Mouse (Mus musculus) liver, embryonic 12.5 days (tissue): ENCODE measurements at regions not wholly inside any gene's neighbourhood (a gene's known extent, or its start where the extent isn't known, plus 50 kb on each side); places are given as distances from the start of the nearest gene placed in this dataset.
"Not testable (repeated sequence)": the region's sequence is repeated elsewhere in the genome, so short reads cannot be mapped to it uniquely, and the experiment has no call there.

Experiments
- ATAC-seq: fragments of 200-750 bp; cut with Nextera tagmentation; 2 replicates; pipeline ENCODE4 v1.8.0; 2017; ENCODE audit warnings: moderate number of reproducible peaks, mild to moderate bottlenecking, moderate library complexity
- H3K27ac ChIP-seq: fragments of 300-500 bp; sonication (generic); 2 replicates; pipeline ENCODE4 v1.5.1; 2016; ENCODE audit warnings: mild to moderate bottlenecking
- H3K27me3 ChIP-seq: fragments of 300-500 bp; sonication (generic); replicated peaks from 2 replicates; pipeline ENCODE4 v1.6.1; 2016; ENCODE audit warnings: mild to moderate bottlenecking, moderate library complexity
- H3K36me3 ChIP-seq: fragments of 300-500 bp; sonication (generic); 2 replicates; pipeline ENCODE4 v1.6.1; 2016; ENCODE audit warnings: mild to moderate bottlenecking, moderate library complexity
- H3K4me1 ChIP-seq: fragments of 300-500 bp; sonication (generic); 2 replicates; pipeline ENCODE4 v1.6.1; 2016
- H3K4me2 ChIP-seq: fragments of 300-500 bp; sonication (generic); 2 replicates; pipeline ENCODE4 v1.6.1; 2016; ENCODE audit warnings: mild to moderate bottlenecking, moderate library complexity
- H3K4me3 ChIP-seq: fragments of 300-500 bp; sonication (generic); 2 replicates; pipeline ENCODE4 v1.5.1; 2016; ENCODE audit warnings: mild to moderate bottlenecking, moderate library complexity
- H3K9ac ChIP-seq: fragments of 300-500 bp; sonication (generic); 2 replicates; pipeline ENCODE4 v1.6.1; 2016; ENCODE audit warnings: mild to moderate bottlenecking, moderate library complexity
- H3K9me3 ChIP-seq: fragments of 300-500 bp; sonication (generic); replicated peaks from 2 replicates; pipeline ENCODE4 v1.6.1; 2016; ENCODE audit warnings: mild to moderate bottlenecking, moderate library complexity
- WGBS: fragments of 180-500 bp; shearing (Covaris S2); methylation state at CpG from one replicate; pipeline ENCODE4 v1.1.7; 2016; ENCODE audit not compliant: insufficient replicate concordance; 5-methylcytosine and 5-hydroxymethylcytosine counted together

DNA sequence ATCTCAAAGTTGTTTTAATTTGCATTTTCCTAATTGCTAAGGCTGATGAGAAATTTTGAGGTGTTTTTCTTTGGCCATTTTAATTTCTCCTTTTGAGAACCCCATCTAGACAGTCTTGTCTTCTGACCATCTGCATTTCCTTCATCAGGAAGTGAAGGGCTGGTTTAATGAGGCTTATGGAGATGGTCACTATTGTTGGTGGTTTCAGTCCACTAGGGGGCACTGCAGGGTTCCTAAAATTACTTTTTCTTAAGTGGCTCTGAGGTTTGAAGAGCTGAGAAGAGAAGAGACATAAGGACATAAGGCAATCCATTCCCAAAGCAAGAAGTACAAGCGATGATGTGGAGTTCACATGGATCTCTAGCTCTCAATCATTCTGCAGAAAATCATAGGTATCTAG lies 805.6 kb upstream of the Olfr1507 start:
- WGBS, result 44% methylated on average over 1 of the region's 1 CpGs
- ATAC-seq, H3K4me2 ChIP-seq, H3K27ac ChIP-seq, H3K4me1 ChIP-seq, H3K36me3 ChIP-seq, H3K9me3 ChIP-seq, H3K9ac ChIP-seq, H3K4me3 ChIP-seq, H3K27me3 ChIP-seq: not testable (repeated sequence)

DNA sequence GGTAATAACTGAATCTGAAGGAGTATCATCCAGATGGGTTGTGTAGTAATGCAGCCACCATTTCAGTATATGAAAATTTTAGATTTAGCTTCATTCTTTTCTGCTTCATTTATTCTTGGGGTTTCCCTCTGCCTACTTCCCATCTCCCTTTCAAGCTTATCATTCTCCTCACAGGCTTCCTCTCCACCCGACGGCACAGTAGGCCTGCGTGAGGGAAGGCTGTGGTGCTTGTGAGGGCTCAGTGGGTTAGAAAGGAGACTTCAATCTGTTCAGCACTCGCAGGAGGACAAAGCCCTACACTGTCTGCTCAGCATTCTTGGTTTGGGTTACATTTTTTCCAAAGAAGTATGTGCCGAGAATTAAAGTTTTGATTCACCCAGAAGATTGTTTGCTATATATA lies 804.2 kb upstream of the Olfr1507 start:
- H3K36me3 ChIP-seq, H3K4me2 ChIP-seq, ATAC-seq, H3K4me3 ChIP-seq, H3K27ac ChIP-seq, H3K9me3 ChIP-seq, H3K4me1 ChIP-seq, H3K9ac ChIP-seq, H3K27me3 ChIP-seq: not testable (repeated sequence)
- no CpG with 5 or more reads among the region's 5 CpGs for WGBS

- not testable (repeated sequence) for H3K4me3 ChIP-seq, H3K4me1 ChIP-seq, H3K4me2 ChIP-seq, H3K36me3 ChIP-seq, H3K27ac ChIP-seq, H3K9ac ChIP-seq, H3K9me3 ChIP-seq, H3K27me3 ChIP-seq, ATAC-seq
- no CpG with 5 or more reads among the region's 12 CpGs for WGBS
These were observed 788.0 kb upstream of the Olfr1507 start for GRCm38 (mm10) chr14:53283350-53284141.

GRCm38 (mm10) chr14:53273218-53273617 lies 777.7 kb upstream of the Olfr1507 start:
- H3K9me3 ChIP-seq, H3K4me1 ChIP-seq, H3K4me3 ChIP-seq, ATAC-seq, H3K36me3 ChIP-seq, H3K27ac ChIP-seq, H3K27me3 ChIP-seq, H3K9ac ChIP-seq, H3K4me2 ChIP-seq: not testable (repeated sequence)
- WGBS, result 64% methylated on average over 3 of the region's 4 CpGs

DNA sequence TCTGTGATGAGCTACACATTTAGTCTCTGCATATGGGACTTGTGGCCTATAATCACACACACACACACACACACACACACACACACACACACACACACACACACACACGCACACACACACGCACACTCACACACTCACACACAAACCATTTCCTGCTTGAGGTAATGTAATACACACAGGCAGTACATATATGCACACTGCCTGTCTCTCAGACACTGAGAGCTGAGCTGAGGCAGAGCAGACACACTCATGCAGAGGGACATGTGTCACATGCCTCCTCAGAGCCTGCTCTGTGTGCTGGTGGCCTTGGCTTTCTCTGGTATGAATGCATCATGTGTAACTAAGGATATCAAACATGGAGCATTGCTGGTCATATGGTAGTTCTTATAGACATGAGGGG lies 772.1 kb upstream of the Olfr1507 start:
- H3K36me3 ChIP-seq, H3K4me1 ChIP-seq, H3K9me3 ChIP-seq, H3K27ac ChIP-seq, H3K27me3 ChIP-seq, H3K9ac ChIP-seq, H3K4me2 ChIP-seq, ATAC-seq, H3K4me3 ChIP-seq: not testable (repeated sequence)
- WGBS, result no CpG with 5 or more reads among the region's 2 CpGs

DNA sequence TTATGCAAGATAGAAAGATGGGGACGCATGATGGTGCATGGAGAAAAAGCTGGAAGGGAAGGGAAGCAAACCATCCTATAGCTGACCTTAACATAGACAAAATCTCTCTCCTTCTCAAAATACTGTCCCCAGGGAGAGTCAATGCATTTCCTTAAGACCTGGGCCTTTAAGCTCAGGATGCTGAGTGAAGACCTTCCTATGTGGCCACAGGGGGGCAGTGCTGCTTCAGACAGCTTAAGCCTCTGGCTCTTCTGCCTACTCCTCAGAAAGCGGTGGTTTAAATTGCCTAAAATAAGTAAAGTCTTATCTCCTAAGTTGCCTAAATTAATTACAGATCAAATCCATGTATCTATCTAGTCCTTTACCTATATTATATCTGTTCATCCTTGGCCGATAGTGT lies 760.4 kb upstream of the Olfr1507 start:
- WGBS, result no CpG with 5 or more reads among the region's 3 CpGs

DNA sequence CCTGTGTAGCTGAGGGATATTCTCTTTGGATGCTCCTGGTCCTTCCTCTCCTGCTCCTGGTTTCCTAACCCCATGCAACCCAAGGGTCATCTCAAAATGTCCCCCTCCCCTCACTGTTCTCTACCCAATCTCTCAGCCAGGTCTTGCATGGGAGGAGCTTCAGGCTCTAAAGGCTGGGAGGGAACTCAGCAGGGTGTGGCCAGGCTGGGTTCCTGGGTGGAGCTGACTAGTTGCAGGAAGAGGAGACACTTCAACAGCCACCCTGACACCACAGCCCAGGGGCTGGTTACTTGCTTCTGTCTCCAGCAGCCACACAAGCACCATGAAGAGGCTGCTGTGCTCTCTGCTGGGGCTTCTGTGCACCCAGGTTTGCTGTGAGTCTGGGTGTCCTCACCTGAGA lies 757.9 kb upstream of the Olfr1507 start:
- H3K27ac ChIP-seq, H3K4me1 ChIP-seq, H3K9me3 ChIP-seq, H3K4me2 ChIP-seq, H3K4me3 ChIP-seq, H3K36me3 ChIP-seq, H3K9ac ChIP-seq, ATAC-seq, H3K27me3 ChIP-seq: not testable (repeated sequence)

More for the DNA sequence above, 760.4 kb upstream of the Olfr1507 start:
- H3K27ac ChIP-seq, H3K9me3 ChIP-seq, H3K4me3 ChIP-seq, H3K9ac ChIP-seq, H3K4me1 ChIP-seq, H3K4me2 ChIP-seq, H3K36me3 ChIP-seq, H3K27me3 ChIP-seq, ATAC-seq: not testable (repeated sequence)

GRCm38 (mm10) chr14:53231142-53231541 lies 735.6 kb upstream of the Olfr1507 start:
- not testable (repeated sequence) for H3K4me2 ChIP-seq, H3K4me3 ChIP-seq, H3K9ac ChIP-seq, H3K4me1 ChIP-seq, H3K9me3 ChIP-seq, H3K27ac ChIP-seq, H3K27me3 ChIP-seq, H3K36me3 ChIP-seq, ATAC-seq
- no CpG with 5 or more reads among the region's 6 CpGs for WGBS

DNA sequence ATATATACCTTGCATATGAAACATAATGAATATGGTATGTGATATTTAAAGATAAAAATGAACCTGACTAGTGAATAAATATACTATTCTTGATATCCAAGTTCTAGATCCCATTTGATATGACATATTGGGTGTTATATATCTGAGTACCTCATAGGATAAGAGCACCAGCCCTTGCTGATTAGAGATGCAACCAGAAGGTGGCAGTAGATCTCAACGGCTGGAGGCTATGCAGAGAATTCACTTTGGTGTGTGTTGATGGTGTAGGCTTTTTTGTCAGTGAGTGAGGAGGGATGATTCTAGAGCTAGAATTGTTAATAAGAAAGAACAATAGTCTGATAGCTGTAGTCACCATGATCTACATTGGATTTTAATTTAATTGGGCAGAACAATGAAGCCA lies 729.2 kb upstream of the Olfr1507 start:
- not testable (repeated sequence) for H3K27ac ChIP-seq, H3K9me3 ChIP-seq, H3K36me3 ChIP-seq, ATAC-seq, H3K4me1 ChIP-seq, H3K4me2 ChIP-seq, H3K4me3 ChIP-seq, H3K27me3 ChIP-seq, H3K9ac ChIP-seq
- no CpG with 5 or more reads among the region's 1 CpGs for WGBS

DNA sequence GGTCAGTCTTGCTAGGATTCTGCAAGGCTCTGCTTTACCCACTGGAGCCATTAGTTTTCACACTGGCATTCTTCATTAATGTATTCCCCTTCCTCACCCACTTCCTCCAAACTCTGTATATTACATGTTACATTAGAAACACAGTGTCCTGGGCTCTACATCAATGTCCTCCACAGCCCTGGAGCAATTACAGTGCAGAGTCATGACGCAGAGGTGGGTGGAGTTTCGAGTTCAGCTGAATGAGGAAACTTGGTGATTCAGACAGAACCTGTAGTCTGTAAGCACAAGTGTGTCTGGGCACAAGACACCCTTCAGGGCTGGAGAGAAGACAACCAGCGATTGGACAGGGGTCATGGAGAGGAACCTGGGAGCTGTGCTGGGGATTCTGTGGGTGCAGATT lies 715.0 kb upstream of the Olfr1507 start:
- H3K27ac ChIP-seq, H3K4me2 ChIP-seq, H3K9me3 ChIP-seq, H3K27me3 ChIP-seq, H3K36me3 ChIP-seq, H3K4me1 ChIP-seq, H3K4me3 ChIP-seq, H3K9ac ChIP-seq, ATAC-seq: not testable (repeated sequence)
- WGBS, result no CpG with 5 or more reads among the region's 3 CpGs

DNA sequence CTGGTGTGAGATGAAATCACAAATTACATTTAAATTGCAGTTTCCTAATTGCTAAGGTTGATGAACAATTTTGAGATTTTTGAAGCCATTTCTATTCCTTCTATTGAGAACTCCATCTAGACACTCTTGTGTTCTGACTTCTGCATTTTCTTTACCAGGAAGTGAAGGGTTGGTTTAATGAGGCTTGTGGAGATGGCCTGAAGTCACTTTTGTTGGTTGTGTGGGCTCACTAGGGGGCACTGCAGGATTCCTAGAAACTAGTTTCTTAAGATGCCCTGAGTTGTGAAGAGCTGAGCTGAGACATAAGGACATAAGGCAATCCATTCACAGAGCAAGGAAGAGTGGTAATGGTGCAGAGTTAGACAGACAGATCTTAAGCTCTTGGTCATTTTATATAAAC lies 713.7 kb upstream of the Olfr1507 start:
- H3K36me3 ChIP-seq, H3K4me1 ChIP-seq, H3K9me3 ChIP-seq, H3K9ac ChIP-seq, ATAC-seq, H3K27me3 ChIP-seq, H3K4me3 ChIP-seq, H3K27ac ChIP-seq, H3K4me2 ChIP-seq: not testable (repeated sequence)

GRCm38 (mm10) chr14:53190931-53191330 lies 695.4 kb upstream of the Olfr1507 start:
- no CpG with 5 or more reads among the region's 3 CpGs for WGBS
- H3K4me2 ChIP-seq, ATAC-seq: not testable (repeated sequence)

DNA sequence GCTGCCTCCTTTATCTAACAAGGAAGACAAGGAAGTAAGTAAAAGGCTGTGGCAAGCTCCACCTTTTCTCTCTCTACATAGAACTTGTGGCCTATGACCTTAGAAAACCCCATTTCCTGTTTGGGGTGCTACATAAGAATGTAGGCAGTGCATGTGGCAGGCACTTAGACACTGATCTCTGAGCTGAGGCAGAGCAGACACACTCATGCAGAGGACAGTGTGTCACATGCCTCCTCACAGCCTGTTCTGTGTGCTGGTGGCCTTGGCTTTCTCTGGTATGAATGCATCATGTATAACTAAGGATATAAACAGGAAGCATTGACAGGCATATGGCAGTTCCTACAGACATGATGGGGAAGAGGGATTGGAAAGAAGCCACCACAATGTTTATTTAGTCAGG lies 678.5 kb upstream of the Olfr1507 start:
- not testable (repeated sequence) for H3K36me3 ChIP-seq, H3K9ac ChIP-seq, H3K4me1 ChIP-seq

More at GRCm38 (mm10) chr14:53190931-53191330, 695.4 kb upstream of the Olfr1507 start:
- not testable (repeated sequence) for H3K4me1 ChIP-seq, H3K36me3 ChIP-seq, H3K4me3 ChIP-seq, H3K27me3 ChIP-seq, H3K27ac ChIP-seq, H3K9me3 ChIP-seq, H3K9ac ChIP-seq

More for the DNA sequence above, 678.5 kb upstream of the Olfr1507 start:
- not testable (repeated sequence) for H3K9me3 ChIP-seq, H3K27ac ChIP-seq, H3K27me3 ChIP-seq, H3K4me3 ChIP-seq, ATAC-seq, H3K4me2 ChIP-seq
